Mouse (Mus musculus): Measurements from ENCODE around the gene Acad10. TPM values are rescaled to one million over a fixed set of nuclear protein-coding genes. Genes with fewer than 3 reads are reported as not detected.
"Not testable (repeated sequence)": the region's sequence is repeated elsewhere in the genome, so short reads cannot be mapped to it uniquely, and the experiment has no call there.

The Acad10 gene
- total and polyA plus RNA-seq, 3 experiments, result 5.6 to 10.3 (median 7.2) TPM

GRCm38 (mm10) chr5:121639601-121640000 lies 20.7 kb downstream of the Acad10 start:
- no peak overlapping the region for H3K4me3 ChIP-seq (ENCODE audit: low read depth, low read length)
- ATAC-seq (ENCODE audit: extremely low read depth, insufficient number of reproducible peaks, low FRiP score, poor library complexity, severe bottlenecking), result no peak
- H3K27me3 ChIP-seq (ENCODE audit: insufficient read depth, low read length), result no peaks in the 10 kb centered on the region
- no peaks in the 10 kb centered on the region for H3K9me3 ChIP-seq (replicated peaks)
- DNase-seq (ENCODE audit: low spot score), result no peak
- TF ChIP-seq GATA2 (IDR thresholded peaks at IDR 0.05; ENCODE audit: borderline replicate concordance, low read depth, low read length) (no peak), GATA1 (IDR thresholded peaks at IDR 0.05; ENCODE audit: borderline replicate concordance, low read length) (no peak), CTCF (IDR thresholded peaks at IDR 0.05; ENCODE audit: low read depth, low read length) (no peak), TAL1 (conservative IDR thresholded peaks at IDR 0.05; ENCODE audit: low read depth, low read length) (no peak), POLR2AphosphoS5 (IDR thresholded peaks at IDR 0.05; ENCODE audit: insufficient replicate concordance, low read depth, low read length) (no peak)
- no peaks in the 10 kb centered on the region for H3K4me1 ChIP-seq (ENCODE audit: insufficient read depth, low read depth, low read length)
- peaks cover 41% of the 10 kb centered on the region for H3K36me3 ChIP-seq (replicated peaks)

DNA sequence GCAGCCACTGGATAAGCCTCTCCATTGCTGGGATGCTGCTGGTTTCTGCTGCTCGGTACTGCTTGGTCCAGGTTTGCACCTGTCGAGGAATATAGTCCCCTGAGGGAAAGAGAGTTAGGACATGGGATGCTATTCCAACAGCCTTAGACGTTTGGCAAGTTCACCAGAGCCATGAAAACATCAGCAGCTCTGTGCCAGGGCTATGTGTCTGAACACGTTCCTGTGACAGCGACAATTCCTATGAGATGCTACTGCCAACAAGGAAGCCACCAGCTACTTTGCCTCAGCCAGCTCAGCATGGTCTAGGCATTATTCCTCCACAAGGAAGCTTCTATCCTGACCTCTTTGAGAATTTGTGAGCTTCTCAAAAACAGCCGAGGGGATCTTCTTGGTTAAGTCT lies 23.0 kb downstream of the Acad10 start:
- TF ChIP-seq POLR2AphosphoS5 (IDR thresholded peaks at IDR 0.05; ENCODE audit: insufficient replicate concordance, low read depth, low read length) (no peak), GATA2 (IDR thresholded peaks at IDR 0.05; ENCODE audit: borderline replicate concordance, low read depth, low read length) (no peak), GATA1 (IDR thresholded peaks at IDR 0.05; ENCODE audit: borderline replicate concordance, low read length) (no peak), CTCF (IDR thresholded peaks at IDR 0.05; ENCODE audit: low read depth, low read length) (no peak), TAL1 (conservative IDR thresholded peaks at IDR 0.05; ENCODE audit: low read depth, low read length) (no peak)
- ATAC-seq (ENCODE audit: extremely low read depth, insufficient number of reproducible peaks, low FRiP score, poor library complexity, severe bottlenecking) (no peak), DNase-seq (ENCODE audit: low spot score) (no peak)
- Histone ChIP-seq H3K9me3 (replicated peaks) (no peaks in the 10 kb centered on the region), H3K27me3 (ENCODE audit: insufficient read depth, low read length) (no peaks in the 10 kb centered on the region), H3K36me3 (replicated peaks) (peaks cover 31% of the 10 kb centered on the region), H3K4me3 (ENCODE audit: low read depth, low read length) (no peak overlapping the region), H3K4me1 (ENCODE audit: insufficient read depth, low read depth, low read length) (no peaks in the 10 kb centered on the region)

GRCm38 (mm10) chr5:121634668-121635067 lies 25.6 kb downstream of the Acad10 start:
- TF ChIP-seq TAL1 (conservative IDR thresholded peaks at IDR 0.05; ENCODE audit: low read depth, low read length) (no peak), GATA2 (IDR thresholded peaks at IDR 0.05; ENCODE audit: borderline replicate concordance, low read depth, low read length) (no peak), GATA1 (IDR thresholded peaks at IDR 0.05; ENCODE audit: borderline replicate concordance, low read length) (no peak), CTCF (IDR thresholded peaks at IDR 0.05; ENCODE audit: low read depth, low read length) (no peak), POLR2AphosphoS5 (IDR thresholded peaks at IDR 0.05; ENCODE audit: insufficient replicate concordance, low read depth, low read length) (no peak)
- H3K4me1 ChIP-seq (ENCODE audit: insufficient read depth, low read depth, low read length), result no peaks in the 10 kb centered on the region
- no peak overlapping the region for H3K4me3 ChIP-seq (ENCODE audit: low read depth, low read length)
- ATAC-seq (ENCODE audit: extremely low read depth, insufficient number of reproducible peaks, low FRiP score, poor library complexity, severe bottlenecking) (no peak), DNase-seq (ENCODE audit: low spot score) (no peak)
- H3K27me3 ChIP-seq (ENCODE audit: insufficient read depth, low read length), result no peaks in the 10 kb centered on the region
- H3K36me3 ChIP-seq (replicated peaks), result peaks cover 34% of the 10 kb centered on the region
- H3K9me3 ChIP-seq (replicated peaks), result no peaks in the 10 kb centered on the region

DNA sequence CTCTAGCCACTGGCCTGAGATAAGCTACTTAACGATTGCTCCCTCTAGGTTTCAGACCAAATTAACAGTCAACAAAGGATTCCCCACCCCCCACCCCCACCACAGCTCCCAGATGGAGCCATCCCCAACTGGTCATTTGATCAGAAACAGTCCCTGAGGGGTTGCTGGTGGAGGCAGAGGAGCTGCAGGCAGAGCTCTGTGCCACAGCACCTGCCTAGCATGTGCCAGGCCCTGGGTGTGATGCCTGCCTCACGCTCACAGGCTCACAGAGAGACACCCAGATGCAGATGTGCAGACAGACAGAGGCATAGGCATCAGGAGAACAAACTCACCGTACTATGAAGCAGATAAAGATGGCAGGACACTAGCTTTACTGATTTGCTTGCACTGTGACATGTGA lies 27.5 kb downstream of the Acad10 start:
- Histone ChIP-seq H3K9me3 (replicated peaks) (no peaks in the 10 kb centered on the region), H3K4me3 (ENCODE audit: low read depth, low read length) (no peak overlapping the region), H3K4me1 (ENCODE audit: insufficient read depth, low read depth, low read length) (no peaks in the 10 kb centered on the region), H3K27me3 (ENCODE audit: insufficient read depth, low read length) (no peaks in the 10 kb centered on the region), H3K36me3 (replicated peaks) (peaks cover 36% of the 10 kb centered on the region)
- DNase-seq (ENCODE audit: low spot score) (no peak), ATAC-seq (ENCODE audit: extremely low read depth, insufficient number of reproducible peaks, low FRiP score, poor library complexity, severe bottlenecking) (no peak)
- TF ChIP-seq GATA1 (IDR thresholded peaks at IDR 0.05; ENCODE audit: borderline replicate concordance, low read length) (no peak), POLR2AphosphoS5 (IDR thresholded peaks at IDR 0.05; ENCODE audit: insufficient replicate concordance, low read depth, low read length) (no peak), GATA2 (IDR thresholded peaks at IDR 0.05; ENCODE audit: borderline replicate concordance, low read depth, low read length) (no peak), CTCF (IDR thresholded peaks at IDR 0.05; ENCODE audit: low read depth, low read length) (no peak), TAL1 (conservative IDR thresholded peaks at IDR 0.05; ENCODE audit: low read depth, low read length) (no peak)

DNA sequence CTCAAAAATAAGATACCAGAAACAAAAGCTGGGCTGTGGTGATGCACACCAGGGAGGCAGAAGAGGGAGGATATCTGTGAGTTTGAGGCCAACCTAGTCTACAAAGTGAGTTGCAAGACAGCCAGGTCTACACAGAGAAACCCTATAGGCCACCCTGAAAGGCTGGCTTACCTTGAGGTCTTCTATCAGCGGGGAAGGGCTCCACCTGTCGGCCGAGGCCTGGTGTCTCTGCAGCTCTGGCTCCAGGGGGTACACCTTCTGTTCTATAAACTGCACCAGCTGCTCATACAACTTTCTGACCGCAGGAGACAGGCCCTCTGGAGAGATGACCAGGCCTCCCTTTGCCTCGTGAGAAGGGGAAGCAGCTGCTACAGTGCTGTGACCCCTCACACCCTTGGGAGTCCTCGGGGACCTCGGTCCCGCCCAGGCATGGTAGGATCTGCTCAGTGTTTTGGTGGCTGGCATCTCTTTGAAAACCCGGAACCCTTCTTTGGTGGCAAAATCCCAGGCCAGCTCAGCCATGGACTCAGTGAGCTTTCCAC lies 29.1 kb downstream of the Acad10 start:
- H3K36me3 ChIP-seq (replicated peaks), result peaks cover 29% of the 10 kb centered on the region
- not testable (repeated sequence) for H3K27me3 ChIP-seq (ENCODE audit: insufficient read depth, low read length); ATAC-seq (ENCODE audit: extremely low read depth, insufficient number of reproducible peaks, low FRiP score, poor library complexity, severe bottlenecking); H3K4me1 ChIP-seq (ENCODE audit: insufficient read depth, low read depth, low read length); H3K9me3 ChIP-seq (replicated peaks); H3K4me3 ChIP-seq (ENCODE audit: low read depth, low read length); DNase-seq (ENCODE audit: low spot score)

DNA sequence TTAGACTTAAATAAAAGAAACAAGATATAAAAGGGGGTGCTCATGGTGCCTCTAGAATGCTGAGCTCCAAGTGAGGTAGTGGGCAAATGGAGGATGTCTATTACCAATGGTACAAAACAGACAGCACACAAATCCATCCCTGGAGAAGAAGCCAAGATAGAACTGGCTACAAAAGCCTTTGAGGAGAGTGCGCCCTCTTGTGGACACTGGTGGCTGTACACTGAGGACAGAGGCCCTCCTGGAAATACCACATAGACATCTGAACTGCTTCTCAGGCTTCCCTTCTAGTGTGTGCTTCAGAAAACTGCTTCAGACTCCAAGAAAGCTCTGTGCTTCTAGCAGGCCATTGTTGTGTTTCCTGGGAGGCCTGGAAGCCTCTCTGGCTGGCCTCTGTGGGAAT lies 32.4 kb downstream of the Acad10 start:
- peaks cover 42% of the 10 kb centered on the region for H3K36me3 ChIP-seq (replicated peaks)
- no peak overlapping the region for H3K4me3 ChIP-seq (ENCODE audit: low read depth, low read length)
- no peak for ATAC-seq (ENCODE audit: extremely low read depth, insufficient number of reproducible peaks, low FRiP score, poor library complexity, severe bottlenecking)
- DNase-seq (ENCODE audit: low spot score), result no peak
- H3K9me3 ChIP-seq (replicated peaks), result no peaks in the 10 kb centered on the region
- no peaks in the 10 kb centered on the region for H3K4me1 ChIP-seq (ENCODE audit: insufficient read depth, low read depth, low read length)
- TF ChIP-seq POLR2AphosphoS5 (IDR thresholded peaks at IDR 0.05; ENCODE audit: insufficient replicate concordance, low read depth, low read length), result no peak
- TF ChIP-seq CTCF (IDR thresholded peaks at IDR 0.05; ENCODE audit: low read depth, low read length), result peak; percentile 49
- no peaks in the 10 kb centered on the region for H3K27me3 ChIP-seq (ENCODE audit: insufficient read depth, low read length)

GRCm38 (mm10) chr5:121623241-121623640 lies 37.1 kb downstream of the Acad10 start:
- H3K9me3 ChIP-seq (replicated peaks), result no peaks in the 10 kb centered on the region
- DNase-seq (ENCODE audit: low spot score) (no peak), ATAC-seq (ENCODE audit: extremely low read depth, insufficient number of reproducible peaks, low FRiP score, poor library complexity, severe bottlenecking) (no peak)
- no peaks in the 10 kb centered on the region for H3K27me3 ChIP-seq (ENCODE audit: insufficient read depth, low read length)
- H3K4me1 ChIP-seq (ENCODE audit: insufficient read depth, low read depth, low read length), result peaks cover 15% of the 10 kb centered on the region
- TF ChIP-seq GATA1 (IDR thresholded peaks at IDR 0.05; ENCODE audit: borderline replicate concordance, low read length) (no peak), CTCF (IDR thresholded peaks at IDR 0.05; ENCODE audit: low read depth, low read length) (no peak), GATA2 (IDR thresholded peaks at IDR 0.05; ENCODE audit: borderline replicate concordance, low read depth, low read length) (no peak), POLR2AphosphoS5 (IDR thresholded peaks at IDR 0.05; ENCODE audit: insufficient replicate concordance, low read depth, low read length) (no peak), TAL1 (conservative IDR thresholded peaks at IDR 0.05; ENCODE audit: low read depth, low read length) (no peak)
- H3K4me3 ChIP-seq (ENCODE audit: low read depth, low read length), result no peak overlapping the region
- peaks cover 38% of the 10 kb centered on the region for H3K36me3 ChIP-seq (replicated peaks)

Measured in G1E (cell line).